17 mouse cellular contexts compared by ENCODE assay signal in genomic region chr4:25721576-25721975, GRCm38 (mm10).
DNase-seq lines count a peak whose midpoint lies in the region; ATAC-seq lines count a peak whose summit lies in the region.
"Had no signal": no experiment of that assay in that cellular context is flagged by ENCODE, and none has a peak within 500 bp of the region (broad histone marks: within the 10 kb centered on the region; RNA-seq: fewer than 3 reads in every experiment).

No protein-coding gene starts in this region.

- ATAC-seq in frontal cortex, adult (ENCODE audit: low TSS enrichment), result peak; percentile 84
- ATAC-seq in erythroblast, adult 5-6 weeks (replicated peaks; ENCODE audit: low FRiP score, poor library complexity, severe bottlenecking), result no peak

- intact Hi-C loops in left cerebral cortex, postnatal 36 days (cut with DNase I), result loop anchor here (5.0 kb wide), 1 partner anchor 76 kb away; no protein-coding TSS in a partner anchor

- DNase-seq in frontal cortex, postnatal 10 days (ENCODE audit: low spot score in 2 of 2), result no peak
- DNase-seq in layer of hippocampus, adult 8-10 months (ENCODE audit: low spot score in 2 of 2), result peak; percentile 14 to 18
- no peak for DNase-seq in layer of hippocampus, postnatal 10 days (ENCODE audit: low spot score in 2 of 2)
- DNase-seq in left cerebral cortex, adult 18-20 months (ENCODE audit: low spot score in 2 of 2), result peak; percentile 46 to 51
- peak; percentile 32 to 42 for DNase-seq in left cerebral cortex, postnatal 36 days (ENCODE audit: low spot score in 2 of 2)
- DNase-seq in testis, postnatal 10 days (ENCODE audit: low spot score), result no peak
- DNase-seq: adrenal gland, postnatal 36 days; B cell, adult 2 months; cerebellum, adult 9-11 months; gastrocnemius, postnatal 36 days; kidney, adult 11 months; kidney, postnatal 10 days; lung, adult 18-20 months; midbrain, embryonic 14.5 days; thymus, postnatal 25 days had no signal

Comparison
In these comparisons a context has a peak if more than half of its experiments do, and no peak if none do; other contexts are left out.
1. DNase-seq: peak in layer of hippocampus, adult 8-10 months (2 of 2), left cerebral cortex, adult 18-20 months (2 of 2) and left cerebral cortex, postnatal 36 days (2 of 2); none in frontal cortex, postnatal 10 days (0 of 2), layer of hippocampus, postnatal 10 days (0 of 2) and testis, postnatal 10 days (single experiment).